Mouse (Mus musculus) heart, postnatal 0 days (tissue): ENCODE data around the gene Lamp1. TPM values are rescaled to one million over a fixed set of nuclear protein-coding genes. Genes with fewer than 3 reads are reported as not detected.

Source experiments
- ATAC-seq: fragments of 200-750 bp; cut with Nextera tagmentation; 2 replicates; pipeline ENCODE4 v1.8.0; 2017; ENCODE audit warnings: low read depth, moderate number of reproducible peaks, moderate library complexity; ENCODE audit not compliant: insufficient read depth
- DNase-seq: peaks from one replicate; pipeline ENCODE4 v3.0.0-alpha.2; 2016; ENCODE audit warnings: low spot score
- H3K27ac ChIP-seq: fragments of 300-500 bp; sonication (generic); 2 replicates; pipeline ENCODE4 v1.5.1; 2014; ENCODE audit warnings: low read depth, mild to moderate bottlenecking
- H3K27me3 ChIP-seq: fragments of 300-500 bp; sonication (generic); 2 replicates; pipeline ENCODE4 v1.6.1; 2014; ENCODE audit warnings: low read length, mixed read lengths; ENCODE audit not compliant: control insufficient read depth, insufficient read depth
- H3K36me3 ChIP-seq: fragments of 300-500 bp; sonication (generic); replicated peaks from 2 replicates; pipeline ENCODE4 v1.6.1; 2014; ENCODE audit warnings: low read length, mixed read lengths; ENCODE audit not compliant: control insufficient read depth, insufficient read depth
- H3K4me1 ChIP-seq: fragments of 300-500 bp; sonication (generic); 2 replicates; pipeline ENCODE4 v1.6.1; 2014; ENCODE audit warnings: antibody characterized with exemption; ENCODE audit not compliant: control insufficient read depth, insufficient read depth
- H3K4me2 ChIP-seq: fragments of 300-500 bp; sonication (generic); 2 replicates; pipeline ENCODE4 v1.6.1; 2014; ENCODE audit warnings: low read depth, mild to moderate bottlenecking, low read length, moderate library complexity
- H3K4me3 ChIP-seq: fragments of 300-500 bp; sonication (generic); 2 replicates; pipeline ENCODE4 v1.5.1; 2014; ENCODE audit warnings: low read depth, low read length
- H3K9ac ChIP-seq: fragments of 300-500 bp; sonication (generic); replicated peaks from 2 replicates; pipeline ENCODE4 v1.6.1; 2014; ENCODE audit warnings: low read depth, low read length, mixed read lengths
- H3K9me3 ChIP-seq: fragments of 300-500 bp; sonication (generic); replicated peaks from 2 replicates; pipeline ENCODE4 v1.6.1; 2016; ENCODE audit warnings: low read length; ENCODE audit not compliant: control insufficient read depth
- CTCF ChIP-seq: IDR thresholded peaks from 2 replicates; pipeline ENCODE4 v1.5.1; 2016; ENCODE audit warnings: antibody characterized with exemption, control low read depth, low read depth
- EP300 ChIP-seq: IDR thresholded peaks from 2 replicates; pipeline ENCODE4 v1.6.1; 2016; ENCODE audit warnings: antibody characterized with exemption, low read depth
- WGBS: fragments of 180-500 bp; shearing (Covaris S2); extraction: QIAGEN DNeasy Blood & Tissue Kit; methylation state at CpG from one replicate; pipeline ENCODE4 v1.1.7; 2014; 5-methylcytosine and 5-hydroxymethylcytosine counted together
- polyA plus RNA-seq: library from polyadenylated mRNA; unstranded; fragments of >200 nt; fragmentation: Nextera tagmentation; extraction: Ambion mirVana; gene quantifications from 2 replicates; pipeline ENCODE4 v1.2.1, GENCODE M21; 2015
- total RNA-seq: library from RNA; depleted of rRNA; stranded (reverse); fragments of >200 nt; gene quantifications from 2 replicates; pipeline ENCODE4 v1.2.3, GENCODE M21; 2014; ENCODE audit warnings: low replicate concordance

The Lamp1 gene
- total and polyA plus RNA-seq, 2 experiments from 2014 or later, result 267 to 327 TPM

DNA sequence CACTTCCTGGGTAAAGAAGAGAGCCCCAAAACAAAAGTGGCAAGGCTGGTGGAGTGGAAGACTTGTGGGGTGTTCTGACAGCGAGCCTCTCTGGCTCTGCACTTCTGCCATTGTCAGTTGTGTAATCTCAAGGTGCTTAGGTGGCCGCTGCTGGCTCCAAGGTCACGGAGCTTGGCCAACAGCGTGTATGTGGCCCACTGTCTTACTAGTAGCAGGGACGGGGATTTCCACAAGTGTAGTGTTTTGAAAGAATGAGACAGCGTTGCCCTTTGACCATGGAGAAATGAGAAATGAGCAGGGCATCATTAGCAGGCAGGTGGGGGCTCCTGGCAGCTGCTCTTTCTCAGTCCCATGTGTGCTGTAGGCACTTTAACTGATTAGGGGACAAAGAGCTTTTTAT is 3.1 kb downstream of the Lamp1 start:
- 0 out of 2 replicates have a peak overlapping the region, but pooled peaks have one; percentile 13 for H3K27ac ChIP-seq
- H3K27me3 ChIP-seq, result no peaks in the 10 kb centered on the region
- H3K9me3 ChIP-seq, result no peaks in the 10 kb centered on the region
- no peak overlapping the region for H3K9ac ChIP-seq
- TF ChIP-seq CTCF (no peak), EP300 (no peak)
- DNase-seq, result no peak
- H3K4me2 ChIP-seq, result no peak overlapping the region
- ATAC-seq, result no peak
- H3K4me1 ChIP-seq, result peaks cover 21% of the 10 kb centered on the region
- peaks cover 18% of the 10 kb centered on the region for H3K36me3 ChIP-seq
- WGBS, result 60% methylated on average over 6 of the region's 6 CpGs
- no peak overlapping the region for H3K4me3 ChIP-seq

DNA sequence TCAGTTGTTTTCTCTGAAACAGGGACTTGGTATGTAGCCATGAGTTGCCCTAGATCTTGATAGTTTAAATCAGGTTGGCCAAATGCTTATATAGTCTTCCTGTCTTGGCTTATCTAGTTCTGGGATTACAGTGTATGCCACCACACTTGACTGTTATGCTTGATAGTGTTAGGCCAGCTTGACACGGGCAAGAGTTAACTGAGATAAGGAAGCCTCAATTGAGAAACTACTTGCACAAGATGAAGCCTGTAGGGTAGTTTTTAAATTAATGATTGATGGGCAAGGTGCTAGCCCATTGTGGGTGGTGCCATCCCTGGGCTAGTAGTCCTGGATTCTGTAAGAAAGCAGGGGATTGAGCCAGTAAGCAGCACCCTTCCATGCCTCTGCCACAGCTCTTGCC is 4.6 kb downstream of the Lamp1 start:
- TF ChIP-seq CTCF (no peak), EP300 (no peak)
- Histone ChIP-seq H3K27me3 (no peaks in the 10 kb centered on the region), H3K9ac (no peak overlapping the region), H3K4me2 (no peak overlapping the region), H3K27ac (no peak overlapping the region), H3K4me3 (no peak overlapping the region), H3K36me3 (peaks cover 32% of the 10 kb centered on the region), H3K4me1 (peaks cover 19% of the 10 kb centered on the region), H3K9me3 (no peaks in the 10 kb centered on the region)
- WGBS, result 45% methylated on average over 1 of the region's 1 CpGs
- DNase-seq (no peak), ATAC-seq (no peak)

DNA sequence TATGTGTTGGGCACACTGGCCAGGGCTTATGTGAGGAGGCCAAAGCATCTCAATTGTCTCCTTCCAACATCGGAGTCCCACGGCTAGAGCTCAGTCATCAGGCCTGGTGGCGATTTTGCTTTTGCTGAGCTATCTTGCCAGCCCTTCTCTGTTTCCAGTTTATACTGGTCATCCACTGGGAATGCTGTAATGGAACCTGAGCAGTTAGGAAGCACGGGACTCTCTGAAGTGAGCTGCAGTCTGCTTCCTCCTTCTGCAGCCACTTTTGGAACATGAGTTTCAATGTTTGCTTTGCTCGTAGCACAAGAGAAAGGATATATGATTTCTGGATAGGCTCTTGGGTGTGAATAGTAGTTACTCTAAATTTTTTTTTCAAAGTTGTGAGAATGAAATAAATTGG is 5.4 kb downstream of the Lamp1 start:
- Histone ChIP-seq H3K27ac (no peak overlapping the region), H3K9me3 (no peaks in the 10 kb centered on the region), H3K4me3 (no peak overlapping the region), H3K9ac (no peak overlapping the region), H3K27me3 (no peaks in the 10 kb centered on the region), H3K4me1 (peaks cover 22% of the 10 kb centered on the region), H3K4me2 (no peak overlapping the region), H3K36me3 (peaks cover 40% of the 10 kb centered on the region)
- TF ChIP-seq CTCF, result no peak
- no peak for TF ChIP-seq EP300
- ATAC-seq (no peak), DNase-seq (no peak)
- WGBS, result 63% methylated on average over 5 of the region's 5 CpGs

DNA sequence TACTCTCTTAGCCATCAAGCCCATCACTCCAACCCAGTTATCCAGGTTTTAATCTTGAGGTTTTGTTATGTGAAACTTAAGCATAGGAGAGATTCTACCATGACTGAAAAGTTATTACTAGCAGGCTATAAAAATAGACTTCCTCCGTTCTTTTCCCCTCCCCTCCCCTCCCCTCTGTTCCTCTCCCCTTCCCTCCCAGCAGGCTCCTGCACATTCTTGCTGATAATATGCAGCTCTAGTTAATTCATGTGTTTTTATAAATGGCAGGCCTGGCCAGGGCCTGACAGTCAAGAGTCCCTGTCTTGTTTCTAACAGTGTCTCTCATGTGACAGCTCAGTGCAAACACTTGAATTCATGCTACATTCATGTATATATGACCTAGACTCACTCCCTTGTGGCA is 11.5 kb downstream of the Lamp1 start:
- peak overlapping the region; percentile 70 for H3K27ac ChIP-seq
- 10% methylated on average over 1 of the region's 1 CpGs for WGBS
- TF ChIP-seq CTCF, result no peak
- TF ChIP-seq EP300, result no peak
- no peak overlapping the region for H3K4me3 ChIP-seq
- ATAC-seq (peak; percentile 62), DNase-seq (peak; percentile 64)
- H3K4me1 ChIP-seq, result peaks cover 14% of the 10 kb centered on the region
- H3K4me2 ChIP-seq, result 0 out of 2 replicates have a peak overlapping the region, but pooled peaks have one; percentile 7
- H3K9ac ChIP-seq, result no peak overlapping the region
- no peaks in the 10 kb centered on the region for H3K9me3 ChIP-seq
- peaks cover 94% of the 10 kb centered on the region for H3K36me3 ChIP-seq
- no peaks in the 10 kb centered on the region for H3K27me3 ChIP-seq

DNA sequence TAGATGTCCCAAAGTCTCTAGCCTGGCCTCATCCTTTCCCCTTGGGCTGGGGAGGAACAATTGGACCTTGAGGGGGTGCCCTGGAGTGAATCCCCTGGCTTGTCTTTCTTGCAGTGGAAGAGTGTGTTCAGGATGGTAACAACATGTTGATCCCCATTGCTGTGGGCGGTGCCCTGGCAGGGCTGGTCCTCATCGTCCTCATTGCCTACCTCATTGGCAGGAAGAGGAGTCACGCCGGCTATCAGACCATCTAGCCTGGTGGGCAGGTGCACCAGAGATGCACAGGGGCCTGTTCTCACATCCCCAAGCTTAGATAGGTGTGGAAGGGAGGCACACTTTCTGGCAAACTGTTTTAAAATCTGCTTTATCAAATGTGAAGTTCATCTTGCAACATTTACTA is 15.3 kb downstream of the Lamp1 start:
- H3K4me1 ChIP-seq, result peaks cover 9% of the 10 kb centered on the region
- peaks cover 73% of the 10 kb centered on the region for H3K36me3 ChIP-seq
- H3K27me3 ChIP-seq, result no peaks in the 10 kb centered on the region
- H3K9me3 ChIP-seq, result no peaks in the 10 kb centered on the region
- TF ChIP-seq CTCF, result no peak
- no peak for TF ChIP-seq EP300
- H3K27ac ChIP-seq, result no peak overlapping the region
- no peak overlapping the region for H3K4me2 ChIP-seq
- DNase-seq (no peak), ATAC-seq (no peak)
- H3K4me3 ChIP-seq, result no peak overlapping the region
- 89% methylated on average over 4 of the region's 4 CpGs for WGBS
- no peak overlapping the region for H3K9ac ChIP-seq

DNA sequence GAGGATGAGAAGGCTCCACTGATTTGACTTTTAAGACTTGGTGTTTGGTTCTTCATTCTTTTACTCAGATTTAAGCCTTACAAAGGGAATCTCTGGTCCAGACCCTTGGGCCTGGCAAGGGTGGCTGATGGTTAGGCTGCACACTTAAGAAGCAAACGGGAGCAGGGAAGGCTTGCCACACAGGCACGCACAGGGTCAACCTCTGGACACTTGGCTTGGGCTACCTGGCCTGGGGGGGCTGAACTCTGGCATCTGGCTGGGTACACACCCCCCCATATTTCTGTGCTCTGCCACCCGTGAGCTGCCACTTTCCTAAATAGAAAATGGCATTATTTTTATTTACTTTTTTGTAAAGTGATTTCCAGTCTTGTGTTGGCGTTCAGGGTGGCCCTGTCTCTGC is 15.8 kb downstream of the Lamp1 start:
- H3K9ac ChIP-seq, result no peak overlapping the region
- no peak overlapping the region for H3K4me2 ChIP-seq
- H3K27me3 ChIP-seq, result no peaks in the 10 kb centered on the region
- H3K27ac ChIP-seq, result no peak overlapping the region
- no peak overlapping the region for H3K4me3 ChIP-seq
- H3K36me3 ChIP-seq, result peaks cover 70% of the 10 kb centered on the region
- WGBS, result 85% methylated on average over 4 of the region's 4 CpGs
- no peak for ATAC-seq
- peaks cover 10% of the 10 kb centered on the region; the same call in 1 of the 2 replicates for H3K4me1 ChIP-seq
- no peak for DNase-seq
- no peak for TF ChIP-seq EP300
- no peaks in the 10 kb centered on the region for H3K9me3 ChIP-seq
